Mouse (Mus musculus) adrenal gland, postnatal 4 days (tissue): ENCODE results near the gene Gm10272. TPM values are rescaled to one million over a fixed set of nuclear protein-coding genes. Genes with fewer than 3 reads are reported as not detected.
"Not testable (repeated sequence)": the region's sequence is repeated elsewhere in the genome, so short reads cannot be mapped to it uniquely, and the experiment has no call there.

Experiments used
- DNase-seq, 2 experiments: peaks; one replicate each; pipeline ENCODE4 v3.0.0; 2021 to 2022; ENCODE audit warnings: low spot score in 2 of 2, mixed read lengths in 2 of 2
- total RNA-seq, 2 experiments: library from RNA; stranded (reverse); gene quantifications; 2 replicates each; pipeline ENCODE4 v1.2.3; 2021

Gm10272 gene
- total RNA-seq, 2 experiments from 2014 or later = not detected

DNA sequence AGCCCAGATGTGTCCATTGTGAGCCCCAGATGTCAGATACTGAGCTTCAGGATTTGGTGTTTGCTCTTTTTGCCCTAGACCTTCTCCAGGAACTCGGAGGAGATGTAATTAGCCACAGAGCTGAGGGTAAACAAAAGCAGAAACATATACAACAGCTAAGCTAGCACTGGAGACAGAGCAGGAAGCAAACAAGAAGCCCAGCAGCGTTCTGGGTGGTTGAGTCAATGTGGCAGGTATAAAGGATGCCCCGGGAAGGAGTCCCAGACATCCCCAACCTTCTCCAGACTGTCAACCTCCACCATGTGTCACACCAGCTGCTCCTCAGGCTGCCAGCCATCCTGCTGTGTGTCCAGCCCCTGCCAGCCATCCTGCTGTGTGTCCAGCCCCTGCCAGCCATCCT is 19.8 kb downstream of the Gm10272 start, which contains the start of gene Gm10100:
Gene Gm10100 (plus strand): TSS at position 301 of the 400 bp plus-strand sequence.
- DNase-seq = no peak

- no peak for DNase-seq
Measured at GRCm38 (mm10) chr10:77728280-77728679, 21.9 kb downstream of the Gm10272 start.

GRCm38 (mm10) chr10:77729241-77729640 is 22.8 kb downstream of the Gm10272 start:
- DNase-seq = no peak

- DNase-seq = no peak
Measured at GRCm38 (mm10) chr10:77735928-77736327, 29.5 kb downstream of the Gm10272 start.

GRCm38 (mm10) chr10:77738929-77739328 is 32.5 kb downstream of the Gm10272 start:
- DNase-seq = no peak

- not testable (repeated sequence) for DNase-seq
Measured at GRCm38 (mm10) chr10:77741924-77742688, 35.7 kb downstream of the Gm10272 start, which contains the start of gene Gm18596. Gm18596 (minus strand) TSS chr10:77742638.

GRCm38 (mm10) chr10:77750686-77751085 is 44.3 kb downstream of the Gm10272 start:
- DNase-seq = not testable (repeated sequence)

DNA sequence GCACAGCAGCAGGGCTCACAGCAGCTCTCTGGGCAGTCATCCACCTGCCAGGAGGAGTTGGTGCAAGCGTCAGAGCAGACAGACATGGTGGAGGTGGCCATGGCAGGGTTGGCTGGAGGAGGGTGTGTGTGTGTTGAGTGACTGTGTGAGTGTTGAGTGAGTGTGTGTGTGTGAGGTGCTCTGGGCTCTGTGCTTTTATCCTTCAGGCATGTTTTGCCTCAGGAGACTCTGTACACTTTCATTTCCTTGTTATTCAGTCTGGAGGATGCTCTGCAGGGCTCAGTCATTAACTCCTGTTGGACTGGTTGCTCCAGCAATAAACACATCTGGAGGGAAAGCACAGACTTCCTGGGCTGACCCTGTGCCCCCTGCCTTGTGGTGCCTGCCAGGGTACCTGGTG is 44.8 kb downstream of the Gm10272 start, which contains the start of gene Gm9736:
Gene Gm9736 (minus strand): TSS at position 101 of the 400 bp plus-strand sequence.
- not testable (repeated sequence) for DNase-seq

DNA sequence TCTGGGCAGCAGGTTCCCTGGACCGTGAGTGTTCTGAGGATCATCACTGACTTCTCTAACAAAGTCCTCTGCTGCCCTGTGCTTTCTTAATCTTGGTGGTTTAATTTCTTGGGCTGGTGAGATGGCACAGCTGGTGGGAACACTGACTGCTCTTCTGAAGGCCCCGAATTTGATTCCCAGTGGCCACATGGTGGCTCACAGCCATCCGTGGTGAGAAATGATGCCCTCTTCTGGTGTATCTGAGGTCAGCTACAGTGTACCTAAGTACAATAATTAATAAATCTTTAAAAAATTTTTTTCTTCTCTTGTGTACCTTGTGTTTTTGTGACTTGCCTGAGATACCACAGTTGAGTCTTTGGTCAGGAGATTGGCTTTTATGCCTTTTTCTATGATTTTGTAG is 45.9 kb downstream of the Gm10272 start:
- DNase-seq = not testable (repeated sequence)

DNA sequence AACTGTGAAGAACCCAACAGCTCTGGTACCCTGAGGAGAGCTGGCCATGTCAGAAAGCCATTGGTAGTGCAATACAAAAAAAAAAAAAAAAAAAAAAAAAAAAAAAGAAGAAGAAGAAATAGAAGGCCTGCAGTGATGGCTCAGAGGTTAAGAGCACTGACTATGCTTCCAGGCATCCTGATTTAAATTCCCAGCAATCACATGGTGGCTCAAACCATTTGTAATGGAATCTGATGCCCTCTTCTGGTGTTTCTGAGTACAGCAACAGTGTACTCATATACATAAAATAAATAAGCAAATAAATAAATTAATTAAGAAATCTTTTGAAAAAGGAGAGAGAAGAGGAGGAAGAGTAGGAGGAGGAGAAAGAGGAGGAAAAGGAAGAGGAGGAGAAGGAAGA is 47.0 kb downstream of the Gm10272 start:
- DNase-seq = no peak

Other genes starting within 250 kb of the Gm10272 start
- 10 to 100 TPM; 23.8 to 26.0 TPM for gene Fam207a, start 190.8 kb upstream of the Gm10272 start, total RNA-seq
- gene Itgb2, start 176.4 kb upstream of the Gm10272 start, total RNA-seq = 1 to 10 TPM; 5.3 to 8.5 TPM
- 100 to 1,000 TPM; 176 to 186 TPM for gene Pttg1ip, start 124.9 kb upstream of the Gm10272 start, total RNA-seq
- gene Sumo3, start 100.5 kb upstream of the Gm10272 start, total RNA-seq = 100 to 1,000 TPM; 181 to 183 TPM
- 10 to 100 TPM; 18.1 to 27.7 TPM for gene Gm49325, start 100.4 kb upstream of the Gm10272 start, total RNA-seq
- gene Ube2g2, start 84.4 kb upstream of the Gm10272 start, total RNA-seq = 10 to 100 TPM; 42.2 to 44.3 TPM
- 1 to 10 TPM in 1 of 2 experiments, under 1 TPM in 1; 0.45 to 1.0 TPM for gene Tspear, start 20.1 kb upstream of the Gm10272 start, total RNA-seq
- not detected for gene Gm19402, start 15.9 kb upstream of the Gm10272 start, total RNA-seq
- not detected for gene Gm9508, start 9.4 kb upstream of the Gm10272 start, total RNA-seq
- gene Gm10024, start 4.8 kb downstream of the Gm10272 start, total RNA-seq = not detected
- gene Gm10142, start 9.2 kb downstream of the Gm10272 start, total RNA-seq = not detected
- not detected for gene Krtap12-1, start 14.0 kb downstream of the Gm10272 start, total RNA-seq
- not detected for gene Gm10100, start 19.9 kb downstream of the Gm10272 start, total RNA-seq
- gene Gm18596, start 36.0 kb downstream of the Gm10272 start, total RNA-seq = not detected
- gene Gm9736, start 44.7 kb downstream of the Gm10272 start, total RNA-seq = not detected
- gene Gm3233, start 53.1 kb downstream of the Gm10272 start, total RNA-seq = not detected
- gene Gm3238, start 64.7 kb downstream of the Gm10272 start, total RNA-seq = not detected
- not detected for gene Gm7138, start 70.3 kb downstream of the Gm10272 start, total RNA-seq
- not detected for gene Gm3250, start 75.9 kb downstream of the Gm10272 start, total RNA-seq
- not detected for gene Gm7137, start 81.6 kb downstream of the Gm10272 start, total RNA-seq
- gene Gm9639, start 88.5 kb downstream of the Gm10272 start, total RNA-seq = not detected
- gene Gm19668, start 92.5 kb downstream of the Gm10272 start, total RNA-seq = not detected
- gene Gm9507, start 105.2 kb downstream of the Gm10272 start, total RNA-seq = not detected
- not detected for gene Gm2696, start 108.1 kb downstream of the Gm10272 start, total RNA-seq
- not detected for gene Krtap10-4, start 120.5 kb downstream of the Gm10272 start, total RNA-seq
- gene Krtap10-10, start 129.3 kb downstream of the Gm10272 start, total RNA-seq = not detected
- gene Gm36176, start 140.2 kb downstream of the Gm10272 start, total RNA-seq = not detected
- gene Gm10318, start 146.2 kb downstream of the Gm10272 start, total RNA-seq = not detected
- gene Gm3285, start 155.3 kb downstream of the Gm10272 start, total RNA-seq = not detected
- 10 to 100 TPM in 1 of 2 experiments, 1 to 10 TPM in 1; 9.8 to 14.6 TPM for gene Lrrc3, start 195.9 kb downstream of the Gm10272 start, total RNA-seq